Mouse (Mus musculus): Measurements from ENCODE around the gene Dazl. TPM values are rescaled to one million over a fixed set of nuclear protein-coding genes. Genes with fewer than 3 reads are reported as not detected.

The Dazl gene
- polyA plus RNA-seq, 1 experiment from 2014 or later, result 0.14 TPM

DNA sequence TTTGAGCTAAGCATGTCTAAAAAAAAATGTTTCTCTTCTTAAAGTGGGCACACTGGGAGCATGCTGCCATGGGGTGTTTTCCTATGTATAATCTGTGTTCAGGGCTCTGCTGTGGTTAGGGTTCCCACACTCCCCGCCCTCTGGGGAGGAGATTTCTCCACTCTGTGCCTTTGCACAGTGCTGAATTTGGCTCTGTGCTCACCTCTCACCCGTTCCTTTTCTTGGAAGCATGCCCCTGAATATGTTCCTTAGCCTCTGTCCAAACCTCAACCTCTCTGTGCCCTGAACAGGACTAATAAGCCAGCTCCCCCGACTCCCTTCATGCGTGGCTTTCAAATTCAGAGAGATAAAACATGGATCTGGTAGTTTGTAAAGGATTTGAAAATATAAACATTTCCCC lies 63.9 kb downstream of the Dazl start:
- Histone ChIP-seq H3K9ac (no peak overlapping the region), H3K36me3 (no peaks in the 10 kb centered on the region), H3K9me3 (no peaks in the 10 kb centered on the region), H3K27ac (0 out of 2 replicates have a peak overlapping the region, but pooled peaks have one; percentile 2), H3K27me3 (replicated peaks) (no peaks in the 10 kb centered on the region), H3K4me1 (no peaks in the 10 kb centered on the region), H3K4me2 (no peak overlapping the region), H3K4me3 (replicated peaks) (no peak overlapping the region)
- 41% methylated on average over 4 of the region's 4 CpGs for WGBS
- ATAC-seq (ENCODE audit: insufficient read depth, low FRiP score, low read depth), result no peak

Other genes starting within 250 kb of the Dazl start
- gene Rftn1, start 103.0 kb downstream of the Dazl start, polyA plus RNA-seq (2015; fragmentation: Nextera tagmentation; extraction: Ambion mirVana), result 11.4 and 12.6 TPM in 2 replicates
- 3.7 and 4.5 TPM in 2 replicates for gene Plcl2, start 215.8 kb upstream of the Dazl start, polyA plus RNA-seq (2015; fragmentation: Nextera tagmentation; extraction: Ambion mirVana)

All from stomach, embryonic 15.5 days (tissue).